Mouse (Mus musculus): ENCODE data around the gene Lsm14b.

Lsm14b gene

DNA sequence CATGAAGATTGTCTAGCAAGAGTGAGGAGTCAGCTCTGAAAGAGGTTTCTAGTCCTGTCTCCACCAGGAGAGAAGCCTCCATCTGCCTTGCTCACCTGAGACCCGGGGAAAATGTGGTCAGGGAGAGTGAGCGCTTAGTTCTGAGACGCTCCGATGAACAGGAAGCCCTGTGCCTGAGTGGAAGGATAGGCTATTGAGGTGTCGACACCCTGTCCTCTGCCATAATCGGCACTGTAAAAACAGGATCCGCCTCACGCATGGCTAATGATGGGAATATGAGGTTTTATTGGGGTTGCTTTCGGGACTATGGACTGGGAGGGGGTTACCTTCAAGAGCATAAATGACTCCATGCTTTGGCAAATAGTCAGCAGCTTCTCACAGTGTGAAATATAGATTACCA lies 6.2 kb upstream of the Lsm14b start:
- DNase-seq (ENCODE audit: low spot score), result no peak

GRCm38 (mm10) chr2:180020091-180020661 lies 4.6 kb upstream of the Lsm14b start:
- DNase-seq (ENCODE audit: low spot score), result no peak

DNA sequence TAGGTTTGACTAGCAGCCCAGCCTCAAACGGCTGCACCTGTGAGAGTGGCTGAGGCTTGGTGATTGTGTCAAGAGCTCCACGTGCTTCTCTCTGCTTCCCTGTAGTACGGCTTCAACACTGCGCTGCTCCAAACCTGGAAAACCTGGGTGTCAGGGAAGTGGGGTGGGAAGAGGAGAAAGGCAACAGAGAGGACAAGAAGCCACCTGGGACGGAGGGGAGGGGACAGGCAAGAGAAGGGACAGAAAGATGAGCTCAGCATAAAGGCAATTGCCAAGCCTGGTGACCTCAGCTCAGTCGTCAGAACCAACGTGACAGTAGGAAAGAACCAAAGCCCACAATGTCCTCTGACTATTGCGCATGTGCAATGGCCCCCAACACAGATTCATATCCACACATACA lies 3.9 kb upstream of the Lsm14b start:
- DNase-seq (ENCODE audit: low spot score), result no peak

DNA sequence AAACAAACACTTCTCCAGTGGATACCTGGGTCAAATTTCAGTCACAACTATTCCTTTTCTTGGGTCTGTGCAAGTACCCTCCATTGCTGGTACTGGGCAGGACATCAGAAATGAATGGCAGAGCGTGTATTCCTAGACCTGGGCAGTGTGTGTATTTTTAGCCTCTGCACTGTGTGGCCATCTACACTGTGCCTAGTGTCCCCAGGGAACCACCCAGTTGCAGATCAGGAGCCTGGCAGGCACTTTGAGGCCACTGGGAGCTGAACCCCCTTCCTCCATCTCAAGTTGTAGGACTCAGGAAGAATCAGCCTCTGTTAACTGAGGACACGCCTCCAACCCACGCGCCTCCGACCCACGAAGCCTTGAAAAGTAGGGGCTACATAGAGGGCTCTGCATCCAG lies 2.0 kb upstream of the Lsm14b start:
- DNase-seq (ENCODE audit: low spot score), result no peak

GRCm38 (mm10) chr2:180025135-180025860 lies 511 bp downstream of the Lsm14b start:
- no peak for DNase-seq (ENCODE audit: low spot score)

DNA sequence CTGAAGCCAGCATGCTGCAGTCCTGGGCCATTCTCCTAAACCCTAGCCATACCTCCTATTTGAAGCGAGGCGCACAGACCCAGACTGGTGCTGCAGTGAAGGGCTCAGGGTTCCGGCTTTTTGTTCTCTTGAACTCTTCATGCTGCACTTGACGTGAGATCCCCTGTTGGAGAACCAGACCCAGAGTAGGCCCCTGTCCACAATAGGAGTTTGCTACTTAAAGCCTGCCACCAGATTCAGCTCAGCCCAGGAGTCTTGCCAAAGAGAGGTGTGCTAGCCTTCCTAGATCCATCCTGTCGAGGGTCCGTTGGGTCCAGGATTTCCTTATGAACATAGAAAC lies 1.0 kb downstream of the Lsm14b start:
- DNase-seq (ENCODE audit: low spot score), result no peak

- DNase-seq (ENCODE audit: low spot score), result no peak
These were observed 3.0 kb downstream of the Lsm14b start for GRCm38 (mm10) chr2:180027768-180028167.

GRCm38 (mm10) chr2:180031270-180031669 lies 6.5 kb downstream of the Lsm14b start:
- DNase-seq (ENCODE audit: low spot score), result no peak

GRCm38 (mm10) chr2:180032925-180033324 lies 8.1 kb downstream of the Lsm14b start:
- DNase-seq (ENCODE audit: low spot score), result no peak

GRCm38 (mm10) chr2:180033956-180034355 lies 9.2 kb downstream of the Lsm14b start:
- DNase-seq (ENCODE audit: low spot score), result no peak

GRCm38 (mm10) chr2:180034753-180035152 lies 10.0 kb downstream of the Lsm14b start:
- no peak for DNase-seq (ENCODE audit: low spot score)

GRCm38 (mm10) chr2:180040406-180040805 lies 15.6 kb downstream of the Lsm14b start:
- no peak for DNase-seq (ENCODE audit: low spot score)

- peak; percentile 41 for DNase-seq (ENCODE audit: low spot score)
These were observed 16.9 kb downstream of the Lsm14b start for GRCm38 (mm10) chr2:180041577-180042255.

DNA sequence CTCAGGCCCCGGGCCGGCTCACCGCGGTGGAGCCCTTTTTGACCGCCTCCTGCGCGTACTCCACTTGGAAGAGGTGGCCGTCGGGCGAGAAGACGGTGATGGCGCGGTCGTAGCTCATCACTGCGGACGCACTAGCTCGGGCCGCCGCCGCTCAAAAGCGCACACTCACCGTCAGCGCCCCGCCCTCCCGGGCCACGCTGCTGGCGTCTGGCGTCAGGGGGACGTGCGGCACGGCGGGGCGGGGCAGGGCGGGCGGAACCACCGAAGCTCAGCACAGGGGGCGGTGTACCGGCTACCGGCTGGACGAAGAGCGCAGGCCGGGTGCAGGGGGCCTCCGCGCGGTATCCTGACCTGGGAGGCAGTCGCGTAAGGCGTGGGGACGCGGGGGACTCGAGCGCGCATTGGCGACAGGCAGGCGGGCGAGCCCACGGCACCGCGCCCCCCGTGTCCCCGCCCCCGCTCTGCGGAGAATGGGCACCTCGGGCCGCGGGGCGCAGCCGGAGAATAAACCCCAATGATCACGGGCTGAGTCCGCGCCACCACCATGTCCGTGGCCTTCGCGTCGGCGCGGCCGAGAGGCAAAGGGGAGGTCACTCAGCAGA lies 17.6 kb downstream of the Lsm14b start, which contains the start of the genes Psma7 and Ss18l1:
Psma7 (minus strand) TSS at position 178 of the 602 bp plus-strand sequence.
Ss18l1 (plus strand) TSS at position 254 of the 602 bp plus-strand sequence.
- DNase-seq (ENCODE audit: low spot score), result peak; percentile 87

- peak; percentile 39 for DNase-seq (ENCODE audit: low spot score)
These were observed 18.2 kb downstream of the Lsm14b start for GRCm38 (mm10) chr2:180042858-180043515.

- DNase-seq (ENCODE audit: low spot score), result peak; percentile 33
These were observed 20.5 kb downstream of the Lsm14b start for GRCm38 (mm10) chr2:180045283-180045682.

DNA sequence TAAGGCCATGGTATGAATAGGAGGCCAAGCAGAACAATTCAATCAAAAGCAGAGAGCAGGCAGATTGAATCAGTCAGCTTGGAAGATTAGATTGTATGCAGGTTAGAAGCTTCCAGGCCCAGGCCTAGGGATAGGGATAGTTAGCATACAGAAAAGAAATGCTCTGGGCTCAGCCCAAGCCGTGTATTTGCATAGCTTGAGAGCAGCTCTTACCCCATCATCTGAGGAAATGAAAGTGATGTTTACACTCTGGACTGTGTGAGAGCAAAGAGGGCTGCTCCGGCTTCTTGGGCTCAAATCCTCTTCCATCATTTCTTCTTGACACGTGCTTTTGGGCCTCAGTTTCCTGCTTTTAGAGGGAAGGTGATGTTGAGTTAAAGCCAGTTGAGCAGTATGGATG lies 22.8 kb downstream of the Lsm14b start:
- no peak for DNase-seq (ENCODE audit: low spot score)

GRCm38 (mm10) chr2:180047980-180048635 lies 23.3 kb downstream of the Lsm14b start:
- no peak for DNase-seq (ENCODE audit: low spot score)

GRCm38 (mm10) chr2:180050986-180051385 lies 26.2 kb downstream of the Lsm14b start:
- DNase-seq (ENCODE audit: low spot score), result peak; percentile 88

GRCm38 (mm10) chr2:180051986-180052733 lies 27.4 kb downstream of the Lsm14b start:
- DNase-seq (ENCODE audit: low spot score), result no peak

- DNase-seq (ENCODE audit: low spot score), result no peak
These were observed 28.2 kb downstream of the Lsm14b start for GRCm38 (mm10) chr2:180053001-180053400.
